Mouse (Mus musculus): Measurements from ENCODE around the gene Rasgrf1.

Rasgrf1 gene

DNA sequence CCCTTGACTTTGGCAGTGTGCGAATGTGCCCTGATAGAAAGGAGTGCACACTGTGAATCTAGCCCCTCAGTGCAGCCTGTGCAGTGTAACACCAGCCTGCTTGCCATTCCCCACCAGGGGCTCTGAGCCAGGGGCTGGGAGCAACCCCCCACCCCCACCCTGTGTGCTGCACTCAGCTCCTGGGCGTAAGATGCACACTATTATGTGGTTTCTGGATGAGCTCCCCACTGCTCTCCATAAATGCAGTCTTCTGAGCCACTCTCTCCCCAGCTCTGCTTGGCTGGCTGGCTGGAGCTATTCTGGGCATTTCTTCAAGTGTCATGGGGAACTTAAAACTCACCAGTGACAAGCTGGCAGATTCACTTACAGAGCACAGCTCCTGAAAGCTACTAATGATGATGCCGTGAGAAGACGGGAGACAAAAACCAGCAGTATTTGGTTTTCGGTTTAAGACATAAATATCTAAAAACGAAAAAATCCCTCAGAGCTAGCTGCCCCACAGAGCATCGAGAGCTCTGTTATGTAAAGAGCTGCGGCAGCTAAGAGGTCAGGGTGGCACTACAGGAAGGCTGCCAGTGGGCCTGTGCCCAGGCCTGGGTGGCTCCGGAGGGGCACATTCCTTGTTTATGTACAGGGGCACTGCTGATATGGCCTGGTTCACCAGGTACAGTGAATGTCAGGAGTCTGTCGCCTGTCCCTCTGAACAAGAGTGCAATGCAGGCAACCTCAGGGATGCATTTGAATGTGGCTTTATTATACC, 18.0 kb upstream of the Rasgrf1 start:
- TF ChIP-seq GATA4 (IDR thresholded peaks at IDR 0.05; ENCODE audit: insufficient replicate concordance, low read length) = no peak

DNA sequence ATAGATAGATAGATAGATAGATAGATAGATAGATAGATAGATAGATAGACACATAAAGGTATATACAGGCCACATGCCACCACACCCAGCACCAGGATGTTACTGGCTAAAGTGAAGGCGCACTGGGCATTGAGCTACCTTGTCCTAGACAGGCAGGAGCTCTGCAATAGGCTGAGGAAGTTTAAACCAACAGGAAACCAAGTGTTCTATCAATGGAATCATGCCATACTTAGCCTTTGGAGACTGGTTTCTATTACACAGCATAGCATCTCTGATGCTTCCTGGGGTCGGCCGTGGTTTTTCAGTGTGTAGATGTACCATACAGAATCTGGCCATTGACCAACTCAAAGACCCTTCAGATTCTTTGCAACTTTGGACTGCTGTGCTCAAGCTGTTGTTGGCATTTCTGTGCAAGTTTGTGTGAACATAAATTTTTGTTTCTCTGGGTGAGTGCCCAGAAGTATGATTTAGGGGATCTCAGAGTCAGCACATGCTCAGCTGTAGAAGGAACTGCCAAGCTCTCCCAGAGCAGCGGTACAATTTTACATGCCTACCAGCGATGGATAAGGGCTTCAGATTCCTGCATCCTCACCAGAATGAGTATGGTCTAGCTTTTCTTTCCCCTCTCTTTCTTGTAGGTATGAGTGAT, 17.0 kb upstream of the Rasgrf1 start:
- no peak for TF ChIP-seq GATA4 (IDR thresholded peaks at IDR 0.05; ENCODE audit: insufficient replicate concordance, low read length)

DNA sequence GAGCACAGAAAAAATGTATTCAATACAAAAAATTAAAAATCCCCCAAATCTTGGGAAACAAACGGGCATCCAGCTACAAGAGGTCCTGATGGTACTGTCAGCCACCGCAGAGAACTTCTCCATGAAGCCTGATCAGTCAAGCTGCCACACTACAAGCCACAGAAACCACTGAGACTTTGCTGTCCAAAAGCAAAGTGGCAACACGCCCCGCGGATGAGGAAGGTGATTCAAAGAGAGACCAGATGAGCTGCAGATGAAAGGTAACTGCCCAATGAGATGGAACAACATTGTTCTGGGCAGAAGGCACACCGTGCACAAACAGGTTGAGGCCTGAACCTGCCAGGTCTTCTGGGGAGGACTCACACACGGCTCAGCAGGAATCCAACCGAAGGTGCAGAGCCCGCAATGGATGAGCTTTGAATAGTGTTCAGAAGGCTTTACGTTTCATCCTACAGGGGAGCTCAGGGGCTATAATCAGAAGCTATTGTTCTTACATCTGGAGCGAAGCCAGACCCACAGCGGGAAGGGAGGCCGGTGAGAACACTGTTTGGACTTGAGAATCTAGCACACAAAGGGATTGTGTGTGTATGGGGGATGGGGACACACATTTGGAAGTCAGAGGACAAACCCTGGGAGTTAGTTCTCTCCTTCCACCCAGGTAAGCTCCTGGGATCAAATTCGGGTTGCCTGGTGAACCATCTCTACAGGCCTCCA, 9.4 kb upstream of the Rasgrf1 start:
- no peak for TF ChIP-seq GATA4 (IDR thresholded peaks at IDR 0.05; ENCODE audit: insufficient replicate concordance, low read length)

DNA sequence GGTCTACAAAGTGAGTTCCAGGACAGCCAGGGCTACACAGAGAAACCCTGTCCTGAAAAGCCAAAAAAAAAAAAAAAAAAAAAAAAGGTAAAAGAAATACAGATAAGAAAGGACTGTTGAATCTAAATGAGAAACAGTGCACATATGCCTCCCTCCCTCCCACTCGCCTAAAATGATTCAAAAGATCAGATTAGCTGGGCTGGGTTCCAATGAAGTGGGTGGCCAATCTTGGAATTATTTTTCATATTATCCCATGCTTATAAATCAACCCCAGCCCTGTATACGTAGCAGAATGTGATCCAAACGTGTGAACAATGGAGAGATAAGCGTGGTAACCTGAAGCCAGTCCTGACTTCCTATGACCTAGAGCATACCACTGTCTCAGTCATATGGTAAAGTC, 8.5 kb upstream of the Rasgrf1 start:
- no peak for TF ChIP-seq GATA4 (IDR thresholded peaks at IDR 0.05; ENCODE audit: insufficient replicate concordance, low read length)

DNA sequence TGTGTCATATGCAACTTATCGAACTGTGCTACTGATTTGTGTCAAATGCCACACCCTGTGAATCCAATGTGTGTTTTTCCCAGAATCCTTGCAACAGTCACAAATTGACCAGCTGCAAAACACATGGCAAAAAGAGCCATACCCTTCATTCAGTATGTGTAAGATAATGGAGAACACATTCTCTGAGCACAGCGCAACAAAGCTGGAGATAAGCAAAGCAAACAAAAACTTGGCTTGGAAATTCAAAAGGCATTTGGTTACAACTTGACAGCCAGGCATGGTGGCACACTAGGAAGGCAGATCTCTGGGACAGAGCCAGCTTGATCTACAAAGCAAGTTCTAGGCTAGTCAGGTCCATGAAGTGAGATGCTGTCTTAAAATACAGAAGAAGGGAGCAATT, 6.9 kb upstream of the Rasgrf1 start:
- TF ChIP-seq GATA4 (IDR thresholded peaks at IDR 0.05; ENCODE audit: insufficient replicate concordance, low read length) = peak; percentile 11; the same call in 1 of the 2 replicates

DNA sequence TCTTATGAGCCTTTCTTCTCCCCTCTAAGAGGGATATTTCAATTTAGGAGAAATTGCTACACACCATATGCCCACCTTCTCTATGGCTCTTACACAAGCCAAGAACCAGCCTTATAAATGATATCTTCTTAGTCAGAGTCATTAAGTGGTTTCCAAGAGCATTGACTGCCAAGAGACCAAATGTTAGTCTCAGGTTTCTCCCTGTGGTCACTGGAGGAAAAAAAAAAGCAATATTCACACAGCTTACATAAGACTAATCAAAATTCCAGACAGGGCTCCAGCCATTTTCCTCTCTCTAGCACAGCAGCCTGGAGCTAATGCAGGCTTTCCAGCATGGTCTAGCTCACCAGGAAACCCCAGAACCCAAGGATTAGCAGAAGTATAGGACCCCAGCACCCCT, 3.1 kb upstream of the Rasgrf1 start:
- no peak for TF ChIP-seq GATA4 (IDR thresholded peaks at IDR 0.05; ENCODE audit: insufficient replicate concordance, low read length)

DNA sequence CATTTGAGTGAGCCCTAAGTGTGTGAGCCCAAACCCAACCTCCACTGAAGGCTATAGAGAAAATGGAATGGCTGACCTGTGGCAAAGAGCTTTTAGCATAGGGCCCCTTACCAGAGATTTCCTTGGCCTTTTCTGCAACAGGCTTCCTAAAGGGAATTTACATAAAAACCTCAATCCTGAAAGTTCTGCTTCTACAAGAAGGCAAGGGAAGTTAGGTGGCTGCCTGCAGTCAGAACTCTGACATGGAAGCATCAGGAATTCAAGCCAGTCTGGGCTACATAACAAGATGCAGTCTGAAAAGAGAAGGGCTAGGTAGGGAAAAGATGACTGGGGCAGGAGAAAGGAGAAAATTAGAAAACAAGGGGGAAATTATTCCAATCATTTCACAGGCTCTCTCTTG, 1.8 kb upstream of the Rasgrf1 start:
- no peak for TF ChIP-seq GATA4 (IDR thresholded peaks at IDR 0.05; ENCODE audit: insufficient replicate concordance, low read length)

DNA sequence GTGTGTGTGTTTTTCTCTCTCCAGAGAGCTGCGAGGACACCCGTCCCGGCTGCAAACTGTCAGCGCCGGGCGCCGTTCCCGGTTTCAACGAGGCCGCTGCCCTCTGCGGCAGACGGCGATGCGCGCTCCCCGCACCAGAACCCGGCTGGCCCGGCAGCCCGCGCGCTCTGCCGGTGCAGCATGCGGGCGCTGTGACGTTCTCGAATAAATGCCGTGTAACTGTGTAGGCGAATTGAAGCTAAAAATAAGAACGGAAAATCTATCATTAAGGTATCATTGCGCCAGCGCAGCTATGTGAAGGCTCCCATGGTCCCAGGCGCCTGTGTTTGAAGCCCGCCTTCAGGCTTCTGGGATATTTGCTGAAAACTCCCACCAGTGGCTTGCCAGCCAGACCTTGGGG, 1.1 kb upstream of the Rasgrf1 start:
- no peak for TF ChIP-seq GATA4 (IDR thresholded peaks at IDR 0.05; ENCODE audit: insufficient replicate concordance, low read length)

DNA sequence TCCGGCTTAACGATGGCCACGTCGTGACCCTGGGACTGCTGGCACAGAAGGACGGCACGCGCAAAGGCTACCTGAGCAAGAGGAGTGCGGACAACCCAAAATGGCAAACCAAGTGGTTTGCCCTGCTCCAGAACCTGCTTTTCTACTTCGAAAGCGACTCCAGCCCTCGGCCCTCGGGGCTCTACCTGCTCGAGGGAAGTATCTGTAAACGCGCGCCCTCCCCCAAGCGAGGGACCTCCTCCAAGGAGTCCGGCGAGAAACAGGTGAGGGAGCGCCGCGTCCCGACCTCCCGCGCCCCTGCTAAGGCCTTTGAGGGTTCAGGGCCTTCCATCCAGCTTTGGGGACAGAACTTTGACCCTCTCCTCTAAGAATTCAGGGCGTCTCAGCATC, 298 bp downstream of the Rasgrf1 start:
- no peak for TF ChIP-seq GATA4 (IDR thresholded peaks at IDR 0.05; ENCODE audit: insufficient replicate concordance, low read length)

DNA sequence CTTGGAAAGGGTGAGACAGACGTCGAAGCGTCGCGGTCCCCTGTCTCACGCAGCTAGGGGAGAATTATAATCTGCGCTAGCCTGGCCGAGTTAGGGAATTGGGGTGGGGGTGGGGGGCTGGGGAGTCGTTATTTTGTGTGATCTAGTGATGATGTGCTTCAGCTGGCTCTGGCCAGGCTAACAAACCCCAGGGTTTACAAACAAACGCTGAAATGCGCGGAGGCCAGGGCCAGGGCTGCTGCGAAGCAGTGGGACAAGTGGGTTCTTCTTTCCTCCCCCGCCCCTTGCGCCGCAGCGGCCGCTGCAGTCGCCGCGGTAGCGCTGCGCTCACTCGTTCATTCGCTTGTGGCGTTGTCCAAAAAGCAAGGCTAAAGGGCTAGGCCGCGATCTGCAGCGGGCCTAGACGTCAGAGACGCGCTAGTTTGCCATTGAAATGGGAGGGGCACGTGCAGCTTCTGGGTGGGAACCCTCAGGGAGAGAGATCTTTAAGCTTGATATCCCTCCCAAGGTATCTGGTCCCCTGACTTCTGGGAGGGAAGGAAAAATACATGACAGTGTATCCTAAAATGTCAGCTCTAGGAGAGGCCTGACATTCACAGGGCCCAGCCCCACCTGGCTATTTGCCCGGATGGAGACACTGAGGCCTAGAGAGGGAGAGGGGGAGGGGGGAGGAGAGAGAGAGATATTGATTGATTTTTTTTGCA, 1.2 kb downstream of the Rasgrf1 start:
- no peak for TF ChIP-seq GATA4 (IDR thresholded peaks at IDR 0.05; ENCODE audit: insufficient replicate concordance, low read length)

DNA sequence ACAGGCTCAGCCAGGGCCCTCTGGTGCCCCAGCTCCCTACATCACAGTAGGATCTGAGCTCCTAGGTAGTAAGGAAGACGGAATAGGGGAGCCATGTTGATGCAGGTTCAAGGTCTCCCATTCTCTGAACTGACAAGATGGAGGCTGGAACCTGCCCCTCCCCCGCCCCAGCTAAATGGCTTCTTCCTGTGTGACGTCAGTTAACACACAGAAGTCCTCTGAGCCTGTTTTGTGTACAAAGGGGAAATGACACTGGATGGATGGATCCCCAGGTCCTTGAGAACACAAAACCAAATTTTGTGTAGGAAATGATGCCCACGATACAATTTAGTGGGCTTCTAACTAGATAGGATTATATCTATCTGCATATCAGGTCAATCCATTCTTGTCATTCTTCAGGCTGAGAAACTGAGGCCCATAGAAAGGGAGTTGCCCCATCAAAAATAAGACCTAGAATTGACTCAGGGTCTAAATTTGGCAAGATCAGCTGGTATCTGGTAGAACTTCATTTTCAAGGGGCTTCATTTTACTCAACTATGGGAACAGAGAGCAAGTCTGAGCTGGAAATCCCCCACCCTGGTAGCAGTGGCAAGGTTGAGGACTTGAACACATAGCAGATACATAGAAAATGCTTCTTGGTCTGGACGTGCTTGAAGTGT, 2.3 kb downstream of the Rasgrf1 start:
- TF ChIP-seq GATA4 (IDR thresholded peaks at IDR 0.05; ENCODE audit: insufficient replicate concordance, low read length) = no peak

DNA sequence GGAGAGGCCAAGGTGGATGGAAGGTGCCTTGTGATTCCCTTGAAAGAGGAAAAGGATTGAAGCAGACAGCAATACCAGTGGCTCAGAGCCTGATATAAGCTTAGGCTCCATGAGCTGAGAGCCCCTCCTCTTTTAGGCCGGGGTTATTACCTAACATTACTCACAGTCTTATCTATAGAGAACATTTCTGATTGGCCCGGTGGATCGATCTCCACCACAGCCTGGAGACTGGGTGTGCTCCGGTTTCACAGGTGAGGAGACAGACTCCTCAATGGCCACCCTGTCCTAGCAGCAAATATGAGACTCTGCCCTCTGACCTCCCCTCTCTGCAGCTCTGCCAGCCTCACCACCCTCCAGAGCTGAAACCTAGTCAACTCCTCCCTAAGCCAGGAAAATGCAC, 3.4 kb downstream of the Rasgrf1 start:
- TF ChIP-seq GATA4 (IDR thresholded peaks at IDR 0.05; ENCODE audit: insufficient replicate concordance, low read length) = no peak

DNA sequence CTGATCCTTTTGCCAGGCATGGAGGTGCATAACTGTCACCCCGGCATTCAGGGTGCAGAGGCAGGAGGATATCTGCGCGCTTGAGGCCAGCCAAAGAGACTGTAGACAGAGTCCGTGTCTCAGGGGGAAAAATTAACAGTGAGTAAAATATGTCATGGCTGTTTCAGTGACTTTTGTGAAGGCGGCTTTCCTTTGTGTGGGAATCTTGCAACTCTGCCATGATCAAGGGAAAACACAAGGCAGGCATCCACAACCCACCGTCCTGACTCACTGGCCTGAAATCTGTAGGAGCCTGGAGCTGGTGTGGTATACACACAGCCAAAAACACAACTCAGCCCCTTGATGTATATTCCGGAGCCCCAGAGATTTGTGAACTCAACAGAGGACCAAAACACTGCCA, 6.8 kb downstream of the Rasgrf1 start:
- no peak for TF ChIP-seq GATA4 (IDR thresholded peaks at IDR 0.05; ENCODE audit: insufficient replicate concordance, low read length)

DNA sequence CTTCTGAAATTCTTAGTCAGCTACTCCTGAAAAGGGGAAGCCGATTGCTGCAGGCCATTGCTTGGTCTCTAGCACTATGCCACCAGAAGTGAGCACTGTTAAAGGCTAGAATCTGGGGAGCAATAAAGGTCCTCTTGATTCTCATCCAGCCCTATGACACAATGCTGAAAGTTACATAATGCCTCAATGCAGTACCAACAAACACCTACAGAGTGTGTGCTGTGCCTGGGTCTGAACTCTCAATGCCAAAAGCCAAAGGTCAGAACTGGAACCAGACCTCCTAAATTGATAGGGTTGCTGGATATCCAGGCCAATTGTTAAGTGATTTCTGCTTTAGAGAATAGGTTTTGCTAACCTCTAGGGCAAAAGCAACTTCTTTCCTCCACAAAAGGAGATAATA, 7.7 kb downstream of the Rasgrf1 start:
- TF ChIP-seq GATA4 (IDR thresholded peaks at IDR 0.05; ENCODE audit: insufficient replicate concordance, low read length) = no peak

DNA sequence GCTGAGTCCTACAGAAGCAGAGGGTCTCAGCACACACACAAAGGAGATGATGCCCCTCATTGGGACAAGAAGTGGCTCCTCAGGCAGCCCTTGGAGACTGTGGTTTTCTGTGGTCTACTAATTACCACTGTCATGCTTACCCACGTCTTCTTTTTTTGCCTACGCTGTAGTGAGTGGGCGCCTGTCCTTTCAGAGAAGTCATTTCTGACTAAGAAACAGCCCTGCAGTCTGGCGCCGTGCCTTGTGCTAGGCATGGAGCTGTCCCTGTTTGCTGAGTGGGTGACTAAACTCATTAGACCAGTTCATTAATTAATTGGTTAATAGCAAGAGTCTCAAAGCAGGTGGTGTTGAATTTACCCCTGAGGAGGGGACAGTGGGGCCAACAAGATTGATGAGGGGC, 9.1 kb downstream of the Rasgrf1 start:
- TF ChIP-seq GATA4 (IDR thresholded peaks at IDR 0.05; ENCODE audit: insufficient replicate concordance, low read length) = no peak

Data from liver, adult (tissue).